Mouse (Mus musculus) large intestine, adult 2 months (tissue): ENCODE measurements around the gene Slc44a3. TPM values are rescaled to one million over a fixed set of nuclear protein-coding genes. Genes with fewer than 3 reads are reported as not detected.

ENCODE experiments used
- DNase-seq: peaks from one replicate; pipeline ENCODE4 v3.0.0-alpha.2; 2012; ENCODE audit warnings: low read depth, low spot score
- WGBS: fragments of 180-500 bp; shearing (Covaris S2); methylation state at CpG from one replicate; pipeline ENCODE4 v1.1.7; 2018; 5-methylcytosine and 5-hydroxymethylcytosine counted together
- polyA plus RNA-seq: library from polyadenylated mRNA; depleted of rRNA; stranded (reverse); fragments of >200 nt; gene quantifications from 2 replicates; pipeline ENCODE4 v1.2.3, GENCODE M21; 2012

The Slc44a3 gene
- polyA plus RNA-seq, 1 experiment, result 12.0 TPM

DNA sequence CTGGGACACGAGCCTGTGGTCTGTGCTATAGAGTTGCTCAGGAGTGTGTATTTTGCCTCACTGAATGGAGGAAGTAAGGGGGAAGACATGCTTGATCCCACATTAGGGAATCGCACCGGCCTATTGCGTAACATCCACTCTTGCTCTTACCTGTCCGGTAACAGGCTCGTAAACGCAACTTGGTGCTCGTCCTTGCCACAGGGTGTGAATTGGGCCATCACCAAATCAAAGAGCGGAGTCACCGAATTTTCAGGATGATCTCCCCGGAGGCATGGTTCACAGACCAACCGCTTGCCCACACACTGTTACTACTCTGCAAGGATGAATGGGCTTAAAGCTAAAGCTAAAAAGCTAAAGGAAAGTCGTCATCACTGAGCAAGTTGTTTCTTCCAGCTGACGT, 24.5 kb downstream of the Slc44a3 start:
- DNase-seq, result no peak
- WGBS, result 81% methylated on average over 14 of the region's 14 CpGs

DNA sequence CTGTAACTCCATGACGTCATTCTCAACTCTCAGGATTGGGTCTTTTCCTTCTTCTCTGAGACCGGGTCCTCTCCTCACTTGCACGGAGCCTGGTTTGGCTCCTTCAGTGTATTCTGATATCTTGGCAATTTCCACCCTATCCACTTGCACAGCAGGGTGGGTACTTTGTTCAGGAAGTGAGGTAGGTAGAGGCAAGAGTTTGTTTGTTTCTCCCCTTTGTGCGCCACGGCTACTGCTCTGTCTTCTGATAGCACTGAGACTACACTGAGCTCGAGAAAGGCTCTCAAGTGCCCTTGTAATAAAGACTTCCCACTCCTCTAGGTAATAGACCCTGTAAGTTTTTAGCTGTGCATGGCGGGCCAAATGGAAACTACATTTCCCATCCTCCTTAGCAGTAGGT, 25.4 kb downstream of the Slc44a3 start:
- WGBS, result 93% methylated on average over 7 of the region's 7 CpGs
- no peak for DNase-seq

DNA sequence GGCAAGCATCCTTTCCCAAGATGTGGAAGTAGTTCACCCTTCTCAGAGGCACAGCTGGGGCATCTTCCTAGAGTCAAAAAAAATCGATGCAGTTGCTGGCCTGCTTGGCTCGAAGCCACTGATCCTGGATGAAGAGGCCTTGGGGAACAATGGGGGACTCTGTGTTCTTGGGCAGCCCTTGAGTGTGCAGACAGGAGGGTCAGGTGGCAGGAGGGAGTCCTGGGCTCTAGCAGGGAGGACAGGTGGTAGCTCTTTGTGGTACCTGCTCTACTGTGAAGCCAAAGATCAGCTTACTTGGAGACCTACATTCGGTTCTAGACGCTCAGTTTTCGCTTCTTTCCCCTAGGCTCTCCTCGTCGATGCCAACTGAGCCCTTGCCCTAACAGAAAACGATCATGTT, 26.0 kb downstream of the Slc44a3 start:
- no peak for DNase-seq
- 82% methylated on average over 8 of the region's 8 CpGs for WGBS

DNA sequence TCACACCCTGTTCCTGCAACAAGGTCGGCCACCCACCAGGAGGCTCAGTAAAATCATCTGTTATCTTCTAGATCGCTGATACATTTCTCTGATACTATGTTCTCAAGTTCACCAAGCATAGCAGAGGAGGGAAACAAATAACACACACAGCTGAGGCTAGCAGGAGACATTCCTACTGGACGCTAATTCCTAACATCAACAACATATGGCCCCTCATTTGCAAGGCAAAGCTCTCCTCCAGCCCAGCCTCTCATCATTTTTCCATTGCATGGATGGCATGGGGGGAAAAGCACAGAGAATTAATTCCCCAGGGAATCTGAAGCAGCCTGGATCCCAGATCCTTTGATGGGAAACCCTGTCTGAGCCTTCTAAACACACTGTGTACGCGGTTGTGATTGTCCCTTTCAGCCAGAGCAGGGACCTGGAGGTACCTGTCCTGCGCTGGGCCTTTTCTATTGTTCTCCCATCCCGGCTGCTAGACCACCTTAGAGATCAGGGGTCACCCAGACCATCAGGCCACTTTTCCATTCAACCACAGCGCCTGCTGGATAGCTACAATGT, 27.2 kb downstream of the Slc44a3 start:
- DNase-seq, result no peak
- 84% methylated on average over 8 of the region's 8 CpGs for WGBS

DNA sequence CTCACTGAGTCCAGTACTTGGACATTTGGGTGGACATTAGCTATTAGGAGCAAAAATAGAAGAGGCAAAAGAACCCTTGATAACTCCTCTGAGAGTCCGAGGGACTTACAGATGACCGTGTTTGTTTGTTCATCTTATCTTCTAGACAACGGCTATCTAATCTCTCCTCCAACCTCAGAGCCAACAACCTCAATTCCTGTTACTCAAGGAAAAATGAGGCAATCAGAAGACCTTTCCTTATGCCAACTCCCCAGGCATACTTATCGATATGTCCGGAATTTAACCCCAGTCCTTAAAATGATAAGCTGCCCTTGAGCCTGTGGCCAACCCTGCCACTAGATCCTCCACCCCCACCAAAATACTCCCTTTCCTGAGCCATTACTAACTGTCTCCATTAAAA, 31.5 kb downstream of the Slc44a3 start:
- WGBS, result 59% methylated on average over 5 of the region's 5 CpGs
- DNase-seq, result no peak

DNA sequence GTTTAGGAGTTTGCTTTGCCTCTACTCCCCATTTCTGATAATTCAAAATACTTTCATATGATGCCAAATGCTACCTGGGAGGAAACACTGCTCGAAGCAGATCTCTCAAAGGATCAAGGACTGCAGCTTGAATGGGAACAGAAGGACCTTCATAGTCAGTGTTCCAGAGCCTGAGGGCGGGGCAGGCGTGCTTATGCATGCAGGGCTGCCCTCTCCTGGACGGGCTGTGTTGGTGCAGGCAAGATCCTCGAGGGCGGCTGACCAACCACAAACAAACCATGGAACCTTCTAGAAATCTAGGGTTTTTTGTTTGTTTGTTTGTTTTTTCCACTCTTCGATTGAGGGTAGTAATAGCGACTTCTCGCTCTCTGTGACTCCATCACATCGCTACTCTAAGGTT, 32.0 kb downstream of the Slc44a3 start:
- DNase-seq, result peak; percentile 25
- 39% methylated on average over 10 of the region's 10 CpGs for WGBS

DNA sequence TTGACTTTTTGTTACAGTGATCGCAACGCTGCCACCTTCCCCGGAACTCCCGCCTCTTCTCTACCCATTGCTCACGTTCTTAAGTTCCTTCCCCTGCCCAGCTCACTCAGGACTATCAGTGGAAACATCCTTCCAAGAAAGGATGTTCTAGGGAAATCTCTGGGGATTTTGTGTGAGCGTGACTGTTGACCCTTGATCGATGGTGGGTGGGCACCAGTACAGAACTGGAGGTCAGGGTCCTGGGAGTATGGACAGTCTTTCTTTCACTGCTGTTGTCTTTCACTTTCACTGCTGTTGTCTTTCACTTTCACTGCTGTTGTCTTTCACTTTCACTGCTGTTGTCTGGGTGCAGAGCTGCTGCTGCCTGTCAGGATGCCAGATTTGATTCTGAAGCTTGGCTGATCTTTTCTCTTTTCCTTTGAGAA, 38.2 kb downstream of the Slc44a3 start:
- WGBS, result 65% methylated on average over 7 of the region's 7 CpGs
- DNase-seq, result no peak

DNA sequence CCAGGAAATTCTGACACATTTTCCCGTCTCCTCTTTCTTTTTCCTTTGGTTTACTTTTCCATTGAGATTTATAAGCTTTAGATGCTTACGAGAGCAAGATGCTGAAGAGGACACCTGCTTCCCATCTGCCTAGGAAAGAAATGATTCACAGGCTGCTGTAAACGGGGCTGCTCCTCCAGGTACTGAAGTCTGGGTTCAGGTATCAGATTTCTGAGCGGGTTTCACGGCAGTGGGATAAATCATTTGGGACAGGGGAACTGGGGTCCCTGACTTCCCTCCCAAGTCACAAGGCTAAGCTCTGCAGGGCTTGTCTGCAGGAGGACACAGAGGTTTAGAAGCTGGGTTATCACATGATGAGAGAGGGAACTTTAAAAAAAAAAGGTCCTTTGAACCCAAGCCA, 40.2 kb downstream of the Slc44a3 start:
- WGBS, result 76% methylated on average over 5 of the region's 5 CpGs
- DNase-seq, result no peak

DNA sequence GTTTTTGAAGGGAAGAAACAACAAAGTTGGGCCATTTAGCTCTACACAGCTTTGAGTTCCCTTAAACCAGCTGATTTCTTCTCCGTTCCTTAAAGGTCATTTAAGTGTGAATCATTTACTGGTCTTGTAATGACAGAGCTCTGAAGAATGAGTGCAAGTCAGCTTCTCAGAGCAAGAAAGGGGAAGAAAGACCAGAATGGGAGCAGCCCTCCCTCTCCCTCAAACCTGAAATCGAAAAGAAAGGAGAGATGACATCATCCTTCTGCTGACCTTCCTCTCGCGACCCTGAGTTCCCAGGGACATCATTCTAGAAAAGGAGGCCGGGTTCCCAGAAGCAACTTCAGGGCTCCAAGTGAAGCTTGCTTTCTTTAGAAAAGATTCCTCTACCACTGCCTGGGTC, 41.3 kb downstream of the Slc44a3 start:
- 54% methylated on average over 5 of the region's 5 CpGs for WGBS
- no peak for DNase-seq

DNA sequence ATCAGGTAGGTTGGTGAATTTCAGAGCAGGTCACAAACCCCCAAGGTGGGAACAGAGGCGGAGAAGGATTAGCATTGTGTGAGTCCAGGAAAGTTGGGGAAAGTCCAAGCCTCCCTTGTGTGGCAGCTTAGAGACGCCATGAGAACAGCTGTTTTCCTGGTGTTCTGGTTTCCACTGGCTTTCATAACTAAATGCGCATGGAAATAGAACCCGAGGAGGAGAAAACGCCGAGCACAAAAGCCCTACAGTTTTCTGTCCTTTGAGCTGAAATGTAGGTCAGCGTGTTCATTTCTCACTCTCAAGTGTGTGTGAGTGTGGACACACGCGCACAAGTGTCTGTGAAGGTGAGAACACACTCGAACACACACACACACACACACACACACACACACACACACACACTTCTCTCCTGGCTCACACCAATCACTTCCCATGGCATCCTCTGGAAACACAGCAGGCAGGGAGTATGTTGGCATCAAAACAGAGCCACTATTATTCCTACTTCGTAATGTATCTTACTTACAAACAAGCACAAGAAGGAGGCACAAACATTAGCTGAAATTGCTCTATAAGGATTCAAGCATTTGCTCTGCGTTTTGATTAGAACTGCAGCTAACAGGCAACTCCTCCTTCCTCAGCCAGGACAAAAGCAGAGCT, 42.6 kb downstream of the Slc44a3 start:
- WGBS, result 80% methylated on average over 12 of the region's 12 CpGs

DNA sequence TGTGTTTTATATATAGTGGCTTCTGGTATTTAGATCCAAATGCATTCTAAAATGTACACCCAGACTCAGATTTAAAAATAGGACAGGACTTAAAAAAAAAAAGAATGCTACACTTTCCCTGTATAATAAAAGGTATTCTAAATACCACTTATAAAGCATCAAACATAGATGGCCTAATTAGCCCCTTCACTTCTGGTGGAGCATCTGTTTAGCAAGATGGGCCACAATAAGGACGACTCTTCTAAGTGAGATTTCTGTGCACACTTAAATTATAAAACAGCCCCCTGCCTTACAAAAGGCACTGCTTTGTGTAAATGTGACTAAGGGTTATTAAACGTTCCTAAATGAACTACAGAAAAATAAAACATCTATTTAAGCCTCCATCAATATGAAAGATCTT, 47.0 kb downstream of the Slc44a3 start:
- 84% methylated on average over 2 of the region's 2 CpGs for WGBS
- no peak for DNase-seq

More for the DNA sequence above, 42.6 kb downstream of the Slc44a3 start:
- DNase-seq, result no peak

DNA sequence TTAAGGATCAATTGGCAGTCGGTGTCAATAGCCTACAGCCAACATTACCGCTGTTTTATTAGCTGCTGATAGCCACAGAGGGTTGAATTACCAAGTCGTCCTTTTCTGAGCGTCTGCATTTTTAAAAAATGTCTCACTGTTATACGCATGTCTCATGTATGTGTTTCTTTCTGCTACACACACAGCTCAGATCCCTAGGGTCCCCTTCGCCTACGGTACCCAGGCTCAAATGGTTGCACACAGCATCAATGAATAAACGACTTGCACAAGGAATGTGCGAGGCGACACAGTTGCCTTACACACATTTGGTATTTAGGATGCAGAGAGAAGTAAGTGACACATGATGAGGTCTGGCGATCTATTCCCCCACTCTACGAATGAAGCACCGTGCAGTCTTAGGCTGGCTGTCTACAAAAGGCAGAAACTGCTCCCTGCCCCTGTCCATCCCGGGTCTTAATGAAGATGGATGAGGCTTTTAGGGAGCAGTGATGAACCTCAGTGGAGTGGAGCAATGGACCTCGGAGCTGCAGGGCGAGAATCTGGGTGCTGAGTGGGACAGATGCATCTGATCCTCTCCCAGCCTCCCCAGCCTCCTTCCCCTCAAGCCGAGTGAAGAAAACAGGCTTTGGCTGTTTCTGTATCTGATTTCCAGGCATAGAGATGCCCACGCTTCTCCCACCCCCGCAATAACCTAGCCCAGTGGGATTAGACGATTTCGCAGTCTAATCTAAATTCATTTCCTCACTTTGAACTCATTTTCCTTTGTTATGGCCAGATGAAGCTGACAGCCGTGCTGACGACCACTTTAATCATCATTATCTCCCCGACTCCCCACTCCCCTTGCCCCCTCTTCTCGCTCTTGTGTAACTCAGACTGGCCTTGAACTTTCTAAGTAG, 48.7 kb downstream of the Slc44a3 start:
- 75% methylated on average over 25 of the region's 25 CpGs for WGBS
- no peak for DNase-seq

DNA sequence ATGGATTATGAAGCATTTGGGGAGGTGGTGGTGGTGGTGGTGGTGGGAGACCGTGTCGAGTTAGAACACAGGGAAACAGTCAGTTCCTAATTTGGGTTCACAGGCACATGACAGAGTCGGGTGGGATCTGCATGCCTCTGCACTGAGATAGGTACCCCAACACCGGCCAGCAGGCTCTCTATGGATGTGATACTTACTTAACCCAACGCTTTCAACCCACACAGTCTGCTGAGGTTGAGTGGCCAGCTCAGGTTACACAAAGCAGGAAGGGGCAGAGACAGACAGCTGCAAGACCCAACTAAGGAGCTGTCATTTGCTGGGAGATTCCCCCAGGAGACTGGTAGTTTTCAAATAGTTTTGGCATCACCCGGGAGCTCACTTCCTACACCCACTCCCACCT, 50.6 kb downstream of the Slc44a3 start:
- WGBS, result 72% methylated on average over 6 of the region's 6 CpGs
- DNase-seq, result no peak

DNA sequence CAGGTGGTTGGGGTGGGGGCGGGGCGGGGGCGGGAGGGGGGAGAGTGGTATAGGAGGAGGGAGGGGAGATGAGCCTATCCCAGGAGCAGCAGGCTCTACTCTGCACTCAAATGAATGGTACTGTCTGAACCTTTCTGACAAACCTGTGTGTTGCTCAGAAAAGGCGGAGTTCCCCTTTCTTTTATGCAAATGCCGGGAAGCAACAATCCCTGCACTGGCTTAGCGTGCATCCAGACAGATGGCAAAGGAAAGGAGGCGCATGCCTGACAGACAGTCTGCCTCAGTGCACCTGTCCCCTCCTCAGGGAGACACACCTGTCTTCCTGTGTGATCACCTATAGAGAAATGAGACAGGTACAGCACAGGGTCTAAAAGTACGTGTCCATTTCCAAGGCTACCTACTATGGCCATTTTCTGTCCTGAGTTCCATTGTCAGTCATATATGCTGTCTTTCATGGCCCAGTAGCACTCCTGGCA, 51.2 kb downstream of the Slc44a3 start:
- no peak for DNase-seq
- WGBS, result 76% methylated on average over 8 of the region's 8 CpGs

DNA sequence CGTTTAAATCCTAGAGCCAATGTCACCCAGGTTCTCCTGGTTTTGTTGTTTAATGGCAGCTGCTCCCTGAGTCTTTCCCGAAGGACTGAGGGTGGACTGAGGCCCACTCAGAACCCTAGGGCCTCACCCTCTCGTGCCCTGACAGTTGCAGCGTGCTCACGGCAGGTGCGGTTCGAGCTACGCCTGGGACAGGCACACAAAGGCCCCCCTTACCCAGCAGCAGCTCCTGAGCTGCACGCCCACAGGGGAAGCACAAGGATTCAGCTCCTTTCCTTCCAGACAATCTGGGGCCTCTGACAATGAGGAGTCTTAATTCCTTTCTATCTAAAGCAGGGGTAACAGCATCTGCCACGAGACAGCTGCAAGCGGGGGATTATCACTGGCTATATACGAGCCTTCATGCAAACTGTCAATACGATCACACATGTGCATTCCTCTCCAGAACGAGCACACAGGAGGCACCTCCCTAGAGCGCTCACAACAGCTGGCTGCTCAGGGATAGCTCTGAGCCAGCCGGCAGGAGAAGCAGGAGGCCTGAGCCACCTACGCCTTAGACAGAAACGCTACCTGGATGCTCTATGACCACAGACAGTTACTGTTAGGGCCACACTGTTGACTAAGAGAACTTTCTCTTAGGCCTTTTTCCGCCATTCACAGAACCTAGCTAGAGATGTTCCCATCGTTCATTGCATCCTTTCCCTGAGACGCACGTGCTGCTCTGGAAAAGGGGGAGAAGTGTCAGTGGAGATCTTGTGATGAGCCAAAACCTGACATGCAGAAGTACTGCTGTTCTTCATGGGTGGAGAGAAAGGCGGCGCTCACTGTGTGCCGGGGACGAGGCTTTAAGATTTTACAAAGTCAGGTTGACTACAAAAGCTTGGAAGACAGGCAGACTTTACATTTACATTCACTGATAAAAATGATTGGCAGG, 51.9 kb downstream of the Slc44a3 start:
- DNase-seq, result no peak
- WGBS, result 81% methylated on average over 26 of the region's 26 CpGs

DNA sequence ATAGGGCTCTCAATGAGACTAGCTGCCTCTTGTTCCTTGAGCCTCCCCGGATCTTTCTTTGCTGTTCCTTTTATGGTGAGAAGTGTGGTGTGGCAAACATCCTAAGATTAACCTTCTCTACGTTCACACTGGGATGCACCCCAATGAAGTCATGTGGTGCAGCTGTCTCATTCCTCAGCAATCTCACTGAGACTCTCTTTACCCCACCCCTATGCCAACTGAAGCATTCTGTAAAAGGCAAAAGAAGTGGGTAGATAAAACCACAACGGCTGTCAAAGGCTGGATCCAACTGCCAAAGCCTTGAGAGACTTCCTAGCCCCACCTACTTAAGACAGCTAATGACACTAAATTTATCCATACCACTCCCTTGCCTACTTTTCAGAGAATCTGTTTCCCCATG, 57.5 kb downstream of the Slc44a3 start:
- 63% methylated on average over 3 of the region's 3 CpGs for WGBS
- no peak for DNase-seq

DNA sequence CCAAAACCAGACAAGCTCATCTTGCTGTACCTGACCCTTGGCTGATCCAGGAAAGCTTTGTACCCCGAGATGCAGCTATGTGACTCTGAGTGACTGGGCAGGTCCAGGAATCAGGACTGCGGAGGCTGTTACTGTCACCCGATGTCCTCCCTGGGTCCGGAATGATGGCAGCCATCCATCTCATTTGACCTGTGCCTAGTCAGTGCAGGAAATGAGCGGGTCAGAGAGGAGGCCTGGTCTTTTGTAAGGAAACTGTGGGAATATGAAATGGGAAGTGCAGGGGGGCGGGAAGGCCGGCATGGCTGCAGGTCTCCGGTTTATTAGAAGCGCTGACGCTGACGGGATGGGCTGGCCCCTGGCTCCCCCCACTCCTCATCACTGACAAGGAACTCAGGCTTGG, 60.5 kb downstream of the Slc44a3 start:
- no peak for DNase-seq
- 88% methylated on average over 11 of the region's 11 CpGs for WGBS

DNA sequence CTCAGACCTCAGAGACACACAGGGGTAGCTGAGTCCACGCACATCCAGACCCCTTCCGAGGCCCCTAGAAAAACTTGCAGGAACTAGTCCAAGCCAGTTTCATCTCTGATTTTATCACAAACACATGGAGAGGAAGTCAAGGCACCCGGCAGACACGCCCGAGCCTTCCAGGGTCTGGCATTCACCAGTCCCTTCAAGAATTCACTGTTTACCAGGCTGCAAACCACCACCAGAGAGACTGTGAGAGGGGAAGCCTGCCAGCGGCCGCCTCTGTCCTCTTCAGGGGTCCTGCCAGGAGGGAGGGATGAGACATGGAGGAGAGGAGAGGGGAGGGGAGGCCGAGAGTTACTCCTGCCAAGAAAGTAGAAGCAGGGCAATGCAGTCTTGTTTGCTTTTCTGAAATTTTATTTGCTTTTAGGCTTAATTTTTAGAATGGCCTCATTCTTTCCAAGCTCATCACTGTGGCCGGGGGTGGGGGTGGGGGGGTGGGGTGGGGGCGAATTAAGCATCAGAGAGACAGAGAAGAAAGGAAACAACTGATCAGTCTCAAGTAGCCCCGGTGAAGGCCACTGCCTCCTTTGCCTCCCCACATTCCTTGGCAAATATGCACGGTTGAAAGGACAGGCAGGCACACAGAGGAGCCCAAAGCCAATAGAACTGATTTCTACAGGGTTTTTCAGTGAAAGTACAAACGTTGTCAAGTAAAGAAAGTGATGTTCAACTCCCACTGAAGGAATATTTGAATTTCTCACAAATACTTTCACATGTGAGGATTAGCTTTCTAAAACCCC, 62.8 kb downstream of the Slc44a3 start:
- DNase-seq, result no peak
- 5% methylated on average over 13 of the region's 13 CpGs for WGBS

DNA sequence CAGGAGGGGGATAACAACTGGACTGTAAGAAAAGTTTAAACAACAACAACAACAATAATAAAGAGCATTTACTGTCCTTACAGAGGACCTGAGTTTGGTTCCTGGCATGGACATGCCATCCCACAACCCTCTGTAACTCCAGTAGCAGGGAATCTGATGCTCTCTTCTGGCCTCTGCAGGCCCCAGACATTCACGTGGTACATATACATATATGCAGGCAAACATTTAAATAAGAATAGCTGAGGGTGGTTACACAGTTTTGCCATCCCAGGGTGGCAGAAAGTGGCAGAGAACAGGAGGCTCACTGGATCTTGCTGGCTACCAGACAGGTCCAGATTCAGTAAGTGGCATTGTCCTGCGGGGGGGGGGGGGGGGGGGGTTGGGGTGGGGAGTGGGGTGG, 64.1 kb downstream of the Slc44a3 start:
- 37% methylated on average over 2 of the region's 2 CpGs for WGBS
- DNase-seq, result no peak
